Mouse (Mus musculus): ENCODE measurements around the gene Glg1. TPM values are rescaled to one million over a fixed set of nuclear protein-coding genes. Genes with fewer than 3 reads are reported as not detected.

Glg1 gene
- total and polyA plus RNA-seq, 3 experiments: 40.1 to 98.0 (median 85.0) TPM

DNA sequence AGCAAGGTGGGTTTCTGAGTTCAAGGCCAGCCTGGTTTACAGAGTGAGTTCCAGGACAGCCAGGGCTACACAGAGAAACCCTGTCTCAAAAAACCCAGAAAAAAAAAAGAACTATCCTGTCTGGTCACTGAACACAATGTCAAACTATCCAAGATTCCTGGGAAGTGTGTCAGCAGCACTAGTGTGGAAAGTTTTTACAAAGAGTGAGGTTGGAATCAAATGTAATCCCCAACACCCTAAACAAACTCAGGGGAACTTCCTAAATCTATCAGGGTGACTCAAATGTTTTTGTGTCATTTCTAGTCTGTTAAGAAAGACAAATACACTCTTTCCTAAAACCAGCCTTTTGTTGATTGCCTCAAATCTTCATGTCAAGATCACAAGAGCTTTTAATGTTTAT is 62.8 kb downstream of the Glg1 start:
- Histone ChIP-seq H3K4me3 (no peak overlapping the region), H3K79me2 (replicated peaks; ENCODE audit: control insufficient read depth, insufficient read depth, low read length) (no peaks in the 10 kb centered on the region), H3K27ac (no peak overlapping the region), H3K36me3 (ENCODE audit: control insufficient read depth, insufficient read depth, low read length) (peaks cover 14% of the 10 kb centered on the region), H3K9ac (ENCODE audit: low read depth, low read length) (no peak overlapping the region), H3K4me1 (ENCODE audit: control insufficient read depth, insufficient read depth, low read length) (peaks cover 1% of the 10 kb centered on the region), H3K27me3 (ENCODE audit: control insufficient read depth, insufficient read depth, low read length) (no peaks in the 10 kb centered on the region)
- intact Hi-C loops (cut with DNase I): no loop called here
- no peak for TF ChIP-seq POLR2A (IDR thresholded peaks at IDR 0.05; ENCODE audit: insufficient read depth, low read depth, low read length)
- TF ChIP-seq EP300 (IDR thresholded peaks at IDR 0.05; ENCODE audit: insufficient read depth, low read depth, low read length): no peak
- no peak for TF ChIP-seq CTCF (IDR thresholded peaks at IDR 0.05)
- DNase-seq: no peak

DNA sequence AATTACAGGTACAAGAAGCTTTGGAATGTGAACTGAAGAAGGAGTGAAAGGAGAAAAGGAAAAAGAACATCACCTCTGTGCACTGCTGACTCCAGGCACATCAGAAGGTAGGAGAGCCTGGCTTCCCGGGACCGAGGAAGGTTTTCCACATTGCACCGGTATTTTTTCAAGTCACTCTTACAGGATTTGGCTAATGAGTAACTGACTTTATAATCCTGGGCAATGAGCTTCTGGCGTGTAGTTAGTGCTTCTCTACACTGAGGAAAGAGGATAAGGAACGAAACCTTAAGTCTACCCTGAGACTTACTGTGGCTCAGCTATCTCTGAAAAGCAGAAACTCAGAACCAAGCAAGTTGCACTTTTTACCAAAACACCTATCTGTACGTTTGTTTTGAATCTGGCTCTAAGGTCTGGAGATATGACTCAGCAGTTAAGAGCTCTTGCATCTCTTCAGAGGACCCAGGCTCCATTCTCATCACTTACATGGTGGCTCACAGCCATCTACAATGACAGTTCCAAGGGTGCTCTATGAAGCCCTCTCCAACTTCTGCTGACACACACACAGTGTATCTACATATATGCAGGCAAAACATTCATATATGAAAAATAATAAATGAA is 70.3 kb downstream of the Glg1 start:
- 82% methylated on average over 6 of the region's 6 CpGs for WGBS
- TF ChIP-seq POLR2A (IDR thresholded peaks at IDR 0.05; ENCODE audit: insufficient read depth, low read depth, low read length) (no peak), EP300 (IDR thresholded peaks at IDR 0.05; ENCODE audit: insufficient read depth, low read depth, low read length) (no peak), CTCF (IDR thresholded peaks at IDR 0.05) (no peak)
- H3K27me3 ChIP-seq (ENCODE audit: control insufficient read depth, insufficient read depth, low read length): no peaks in the 10 kb centered on the region
- H3K4me1 ChIP-seq (ENCODE audit: control insufficient read depth, insufficient read depth, low read length): peaks cover under 1% of the 10 kb centered on the region
- no peak overlapping the region for H3K9ac ChIP-seq (ENCODE audit: low read depth, low read length)
- DNase-seq: no peak
- no peak overlapping the region for H3K27ac ChIP-seq
- intact Hi-C loops (cut with DNase I): no loop called here
- peaks cover 6% of the 10 kb centered on the region for H3K36me3 ChIP-seq (ENCODE audit: control insufficient read depth, insufficient read depth, low read length)
- no peaks in the 10 kb centered on the region for H3K79me2 ChIP-seq (replicated peaks; ENCODE audit: control insufficient read depth, insufficient read depth, low read length)
- H3K4me3 ChIP-seq: no peak overlapping the region

DNA sequence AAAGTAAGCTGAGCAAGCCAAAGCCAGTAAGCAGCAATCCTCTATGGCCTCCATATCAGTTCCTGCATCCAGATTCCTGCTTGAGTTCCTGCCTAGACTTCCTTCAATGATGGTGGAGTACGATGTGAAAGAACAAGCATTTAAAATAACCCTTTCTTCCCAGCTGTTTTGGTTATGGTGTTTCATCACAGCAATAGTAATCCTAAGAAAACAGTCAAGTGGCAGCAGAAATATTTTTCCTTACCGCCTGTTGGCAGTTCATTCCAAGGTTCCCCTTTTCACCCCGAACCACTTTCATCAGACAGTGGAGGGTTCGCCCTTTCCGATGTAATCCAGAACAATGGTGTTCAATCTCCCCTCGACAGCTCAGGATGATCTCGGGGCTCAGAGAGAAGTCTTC is 71.5 kb downstream of the Glg1 start:
- Histone ChIP-seq H3K36me3 (ENCODE audit: control insufficient read depth, insufficient read depth, low read length) (peaks cover 2% of the 10 kb centered on the region), H3K4me1 (ENCODE audit: control insufficient read depth, insufficient read depth, low read length) (no peaks in the 10 kb centered on the region), H3K79me2 (replicated peaks; ENCODE audit: control insufficient read depth, insufficient read depth, low read length) (no peaks in the 10 kb centered on the region), H3K4me3 (no peak overlapping the region), H3K27ac (no peak overlapping the region), H3K9ac (ENCODE audit: low read depth, low read length) (no peak overlapping the region), H3K27me3 (ENCODE audit: control insufficient read depth, insufficient read depth, low read length) (no peaks in the 10 kb centered on the region)
- 88% methylated on average over 7 of the region's 7 CpGs for WGBS
- no peak for TF ChIP-seq EP300 (IDR thresholded peaks at IDR 0.05; ENCODE audit: insufficient read depth, low read depth, low read length)
- no peak for TF ChIP-seq POLR2A (IDR thresholded peaks at IDR 0.05; ENCODE audit: insufficient read depth, low read depth, low read length)
- no peak for TF ChIP-seq CTCF (IDR thresholded peaks at IDR 0.05)
- intact Hi-C loops (cut with DNase I): no loop called here
- no peak for DNase-seq

DNA sequence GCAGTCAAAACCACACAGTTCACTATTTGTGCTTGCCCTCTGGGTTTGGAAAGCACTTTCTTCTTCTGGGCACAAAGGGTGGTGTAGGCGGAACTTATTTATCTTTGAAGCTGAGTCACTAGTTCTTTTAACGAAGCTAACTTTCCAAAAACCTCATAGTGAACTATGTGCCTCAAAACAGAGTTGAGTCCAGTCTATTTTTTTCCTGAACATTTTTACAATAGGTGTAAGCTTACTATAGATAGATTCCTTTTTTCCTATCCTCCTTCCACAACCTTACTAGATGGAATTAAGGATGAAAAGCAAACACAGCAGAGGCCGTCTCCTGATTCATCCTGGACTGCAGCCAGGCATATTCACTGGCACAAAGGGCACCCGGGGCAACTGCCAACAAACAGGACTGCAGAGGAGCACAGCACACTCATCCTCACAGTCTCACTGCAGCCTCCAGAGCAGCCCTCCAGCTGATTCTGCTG is 73.5 kb downstream of the Glg1 start:
- WGBS: 36% methylated on average over 4 of the region's 4 CpGs
- intact Hi-C loops (cut with DNase I): no loop called here

DNA sequence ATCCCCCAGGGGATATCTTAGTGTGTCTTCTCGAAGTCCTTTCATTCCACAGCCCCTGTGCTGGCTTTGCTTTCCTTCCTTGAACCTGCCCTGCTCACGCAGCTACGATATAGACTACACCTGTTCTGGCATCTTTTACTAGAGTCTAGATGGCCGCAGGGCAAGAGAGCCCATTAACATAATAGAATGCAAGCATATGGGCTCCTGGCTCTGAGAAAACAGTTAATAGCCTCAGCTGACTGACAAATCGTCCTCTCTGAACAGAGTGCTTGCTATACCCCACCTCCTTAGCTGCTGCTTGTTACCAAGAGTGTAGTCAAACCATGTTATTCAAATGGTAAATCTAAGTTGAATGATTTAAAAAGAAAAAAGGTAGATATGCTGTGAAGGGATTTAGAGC is 87.4 kb downstream of the Glg1 start:
- TF ChIP-seq POLR2A (IDR thresholded peaks at IDR 0.05; ENCODE audit: insufficient read depth, low read depth, low read length): no peak
- TF ChIP-seq CTCF (IDR thresholded peaks at IDR 0.05): no peak
- no peak for TF ChIP-seq EP300 (IDR thresholded peaks at IDR 0.05; ENCODE audit: insufficient read depth, low read depth, low read length)
- intact Hi-C loops (cut with DNase I): no loop called here
- WGBS: 83% methylated on average over 5 of the region's 5 CpGs

More for the DNA sequence above, 73.5 kb downstream of the Glg1 start:
- no peaks in the 10 kb centered on the region for H3K4me1 ChIP-seq (ENCODE audit: control insufficient read depth, insufficient read depth, low read length)
- H3K4me3 ChIP-seq: no peak overlapping the region
- H3K27me3 ChIP-seq (ENCODE audit: control insufficient read depth, insufficient read depth, low read length): no peaks in the 10 kb centered on the region
- H3K27ac ChIP-seq: peak overlapping the region; percentile 8; the same call in 1 of the 2 replicates
- H3K36me3 ChIP-seq (ENCODE audit: control insufficient read depth, insufficient read depth, low read length): peaks cover 9% of the 10 kb centered on the region
- TF ChIP-seq EP300 (IDR thresholded peaks at IDR 0.05; ENCODE audit: insufficient read depth, low read depth, low read length) (no peak), CTCF (IDR thresholded peaks at IDR 0.05) (no peak), POLR2A (IDR thresholded peaks at IDR 0.05; ENCODE audit: insufficient read depth, low read depth, low read length) (no peak)
- DNase-seq: peak; percentile 64 to 73
- no peak overlapping the region for H3K9ac ChIP-seq (ENCODE audit: low read depth, low read length)
- no peaks in the 10 kb centered on the region for H3K79me2 ChIP-seq (replicated peaks; ENCODE audit: control insufficient read depth, insufficient read depth, low read length)

DNA sequence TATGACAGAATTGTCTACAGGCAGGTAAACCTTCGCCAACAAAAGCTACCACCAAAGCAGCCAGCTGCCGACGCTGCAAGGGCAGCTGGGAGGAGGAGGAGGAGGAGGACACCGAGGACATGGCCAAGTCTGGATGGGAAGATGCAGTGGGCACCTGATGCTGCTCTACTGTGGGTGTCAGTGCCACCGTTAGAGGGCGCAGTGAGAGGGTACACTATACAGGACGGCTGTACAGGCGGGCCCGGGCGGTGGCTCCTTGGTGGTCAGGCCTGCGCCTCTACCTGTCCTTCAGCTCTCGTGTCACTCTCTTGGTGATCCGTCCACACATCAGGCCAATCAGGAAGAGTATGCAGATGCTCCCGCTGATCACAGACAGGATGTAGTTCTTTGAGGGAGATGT is 101.4 kb downstream of the Glg1 start:
- TF ChIP-seq CTCF (IDR thresholded peaks at IDR 0.05) (peak; percentile 77), EP300 (IDR thresholded peaks at IDR 0.05; ENCODE audit: insufficient read depth, low read depth, low read length) (no peak)
- H3K36me3 ChIP-seq (ENCODE audit: control insufficient read depth, insufficient read depth, low read length): no peaks in the 10 kb centered on the region
- no peaks in the 10 kb centered on the region for H3K79me2 ChIP-seq (replicated peaks; ENCODE audit: control insufficient read depth, insufficient read depth, low read length)
- H3K27me3 ChIP-seq (ENCODE audit: control insufficient read depth, insufficient read depth, low read length): no peaks in the 10 kb centered on the region
- WGBS: 49% methylated on average over 14 of the region's 14 CpGs
- no peak overlapping the region for H3K9ac ChIP-seq (ENCODE audit: low read depth, low read length)
- peak; percentile 42 to 59 for DNase-seq
- peaks cover 1% of the 10 kb centered on the region; the same call in 1 of the 2 replicates for H3K4me1 ChIP-seq (ENCODE audit: control insufficient read depth, insufficient read depth, low read length)
- intact Hi-C loops (cut with DNase I): no loop called here
- H3K27ac ChIP-seq: no peak overlapping the region
- no peak overlapping the region for H3K4me3 ChIP-seq

More for the DNA sequence above, 87.4 kb downstream of the Glg1 start:
- no peaks in the 10 kb centered on the region for H3K79me2 ChIP-seq (replicated peaks; ENCODE audit: control insufficient read depth, insufficient read depth, low read length)
- no peak overlapping the region for H3K9ac ChIP-seq (ENCODE audit: low read depth, low read length)
- DNase-seq: no peak
- no peak overlapping the region for H3K27ac ChIP-seq
- no peak overlapping the region for H3K4me3 ChIP-seq
- H3K27me3 ChIP-seq (ENCODE audit: control insufficient read depth, insufficient read depth, low read length): no peaks in the 10 kb centered on the region
- H3K4me1 ChIP-seq (ENCODE audit: control insufficient read depth, insufficient read depth, low read length): no peaks in the 10 kb centered on the region
- H3K36me3 ChIP-seq (ENCODE audit: control insufficient read depth, insufficient read depth, low read length): no peaks in the 10 kb centered on the region

Data from heart, adult 2 months (tissue).